Mouse (Mus musculus) effector memory CD4-positive, alpha-beta T cell, adult 7 months (primary cell): ENCODE results near the gene 5430419D17Rik. TPM values are rescaled to one million over a fixed set of nuclear protein-coding genes. Genes with fewer than 3 reads are reported as not detected.

Experiments
- polyA plus RNA-seq: library from polyadenylated mRNA; unstranded; fragments of 100-300 nt; shearing (Covaris generic); gene quantifications from one replicate; pipeline ENCODE4 v1.2.1, GENCODE M21; 2017

The 5430419D17Rik gene
- polyA plus RNA-seq: 0.06 TPM

GRCm38 (mm10) chr7:131174121-131174520 is at the start of gene 5430419D17Rik:
Gene 5430419D17Rik, plus strand, starts transcription at chr7:131174402.

GRCm38 (mm10) chr7:131146214-131146613 is 28.0 kb upstream of the 5430419D17Rik start, which contains the start of gene 4933402N03Rik:
Gene 4933402N03Rik, minus strand, starts transcription at chr7:131146314.

GRCm38 (mm10) chr7:131322192-131322591 is 148.0 kb downstream of the 5430419D17Rik start, which contains the start of gene Cuzd1:
Gene Cuzd1, minus strand, starts transcription at chr7:131322292.

GRCm38 (mm10) chr7:131329416-131329815 is 155.2 kb downstream of the 5430419D17Rik start, which contains the start of gene Fam24b:
Gene Fam24b, minus strand, starts transcription at chr7:131329516.

GRCm38 (mm10) chr7:131333564-131333963 is 159.4 kb downstream of the 5430419D17Rik start, which contains the start of gene Fam24a:
Gene Fam24a, plus strand, starts transcription at chr7:131333864.

Other genes with a start within 250 kb of the 5430419D17Rik start
- not detected for gene Htra1, start 238.3 kb upstream of the 5430419D17Rik start, polyA plus RNA-seq
- gene Dmbt1, start 142.3 kb upstream of the 5430419D17Rik start, polyA plus RNA-seq: not detected
- gene 4933402N03Rik, start 28.1 kb upstream of the 5430419D17Rik start, polyA plus RNA-seq: not detected
- not detected for gene Cuzd1, start 147.9 kb downstream of the 5430419D17Rik start, polyA plus RNA-seq
- gene Fam24b, start 155.1 kb downstream of the 5430419D17Rik start, polyA plus RNA-seq: not detected
- gene Fam24a, start 159.5 kb downstream of the 5430419D17Rik start, polyA plus RNA-seq: not detected
- gene 2310057M21Rik, start 188.4 kb downstream of the 5430419D17Rik start, polyA plus RNA-seq: 12.1 TPM
- gene Pstk, start 196.7 kb downstream of the 5430419D17Rik start, polyA plus RNA-seq: 25.1 TPM
- 29.9 TPM for gene Ikzf5, start 236.1 kb downstream of the 5430419D17Rik start, polyA plus RNA-seq
- gene Acadsb, start 236.2 kb downstream of the 5430419D17Rik start, polyA plus RNA-seq: 35.5 TPM